Mouse (Mus musculus) right cerebral cortex, adult 18-20 months (tissue): Measurements from ENCODE around the gene Mroh2a.
"Not testable (repeated sequence)": the region's sequence is repeated elsewhere in the genome, so short reads cannot be mapped to it uniquely, and the experiment has no call there.

Experiments used
- DNase-seq: peaks from one replicate; pipeline ENCODE4 v3.0.0; 2022; ENCODE audit warnings: mixed read lengths

Mroh2a gene

DNA sequence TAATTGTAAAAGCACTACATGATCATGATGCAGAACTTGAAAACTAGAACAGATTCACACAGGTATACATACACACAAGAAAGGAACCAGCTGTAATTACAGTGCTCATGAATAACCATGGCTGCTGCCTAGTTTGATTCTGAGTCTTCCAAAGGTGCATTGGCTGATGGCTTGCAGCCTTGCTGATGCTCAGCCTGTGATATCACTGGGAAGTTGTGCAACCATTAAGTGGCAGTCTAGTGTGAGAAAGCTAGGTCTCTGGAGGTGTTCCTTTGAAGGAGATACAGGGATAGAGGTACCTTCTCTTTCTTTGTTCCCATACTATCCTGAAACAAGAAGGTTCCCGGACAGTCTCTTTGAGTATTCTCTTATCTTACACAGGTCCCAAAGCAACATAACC lies 7.7 kb upstream of the Mroh2a start:
- no peak for DNase-seq

DNA sequence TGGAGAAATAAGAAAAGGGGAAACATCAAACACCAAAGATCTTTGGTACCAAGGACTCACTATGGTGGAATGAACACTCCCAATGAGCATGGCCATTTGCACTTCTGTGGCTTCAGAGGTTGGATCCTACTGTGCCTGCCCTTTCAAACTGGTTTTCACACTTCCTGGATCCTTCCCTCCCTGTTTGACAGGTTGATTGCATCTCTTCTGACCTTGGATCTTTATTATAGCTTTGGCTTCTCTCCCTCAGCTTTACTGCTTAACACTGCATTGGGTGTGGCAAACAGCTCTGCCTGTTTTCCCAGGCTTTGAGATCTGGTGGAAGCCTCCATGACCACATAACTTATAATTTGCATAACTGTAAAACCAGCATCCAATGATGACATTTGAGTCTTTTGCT lies 6.5 kb upstream of the Mroh2a start:
- DNase-seq: no peak

DNA sequence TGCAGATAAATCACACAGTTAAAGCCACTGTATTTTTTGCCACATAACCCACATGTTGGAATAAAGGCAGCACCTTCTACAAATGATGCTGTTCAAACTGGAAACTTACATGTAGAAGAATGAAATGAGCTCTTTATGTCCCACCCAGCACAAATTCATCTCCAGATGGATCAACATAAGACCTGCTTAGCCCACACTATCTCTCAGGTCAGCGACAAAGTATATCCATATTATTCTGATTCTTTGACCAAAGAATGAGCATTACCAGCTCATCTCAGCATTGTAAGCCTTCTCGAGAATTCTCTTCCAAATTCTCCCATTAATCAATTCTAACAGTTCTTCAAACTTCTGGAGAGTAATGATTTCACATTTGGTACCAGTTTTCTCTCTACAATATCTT lies 4.6 kb upstream of the Mroh2a start:
- no peak for DNase-seq

DNA sequence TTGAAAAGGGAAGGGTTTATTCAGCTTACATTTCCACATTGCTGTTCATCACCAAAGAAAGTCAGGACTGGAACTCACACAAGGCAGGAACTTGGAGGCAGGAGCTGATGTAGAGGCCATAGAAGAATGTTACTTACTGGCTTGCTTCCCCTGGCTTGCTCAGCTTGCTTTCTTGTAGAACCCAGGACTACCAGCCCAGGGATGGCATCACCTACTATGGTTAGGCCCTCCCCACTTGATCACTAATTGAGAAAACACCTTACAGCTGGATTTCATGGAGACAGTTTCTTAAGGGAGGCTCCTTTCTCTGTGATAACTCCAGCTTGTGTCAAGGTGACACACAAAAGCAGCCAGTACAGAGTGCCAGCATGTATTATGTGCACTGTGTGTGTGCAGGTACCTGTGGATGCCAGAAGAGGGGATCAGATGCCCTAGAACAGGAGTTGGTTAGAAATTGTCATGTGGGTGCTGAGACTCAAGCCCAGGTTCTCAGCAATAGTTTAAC lies 3.7 kb upstream of the Mroh2a start:
- not testable (repeated sequence) for DNase-seq

DNA sequence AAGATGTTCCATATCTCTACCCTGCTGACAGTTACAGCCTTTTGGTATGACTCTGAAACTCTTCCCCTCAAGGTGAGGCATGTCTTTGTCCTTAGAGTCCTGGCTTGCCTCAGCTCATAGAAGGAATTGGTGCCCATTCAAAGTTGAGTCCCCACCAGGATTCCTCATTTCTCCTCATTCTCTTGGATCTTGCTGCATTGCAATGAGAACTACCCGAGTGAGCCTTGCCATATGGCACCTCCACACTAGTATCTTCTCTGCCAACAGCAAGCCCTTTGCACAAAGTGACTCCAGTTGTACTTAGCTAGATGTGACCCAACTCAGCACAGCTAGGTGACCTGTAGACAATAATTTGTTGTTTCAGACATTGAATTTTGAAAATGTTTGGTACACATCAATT lies 3.2 kb upstream of the Mroh2a start:
- DNase-seq: no peak

DNA sequence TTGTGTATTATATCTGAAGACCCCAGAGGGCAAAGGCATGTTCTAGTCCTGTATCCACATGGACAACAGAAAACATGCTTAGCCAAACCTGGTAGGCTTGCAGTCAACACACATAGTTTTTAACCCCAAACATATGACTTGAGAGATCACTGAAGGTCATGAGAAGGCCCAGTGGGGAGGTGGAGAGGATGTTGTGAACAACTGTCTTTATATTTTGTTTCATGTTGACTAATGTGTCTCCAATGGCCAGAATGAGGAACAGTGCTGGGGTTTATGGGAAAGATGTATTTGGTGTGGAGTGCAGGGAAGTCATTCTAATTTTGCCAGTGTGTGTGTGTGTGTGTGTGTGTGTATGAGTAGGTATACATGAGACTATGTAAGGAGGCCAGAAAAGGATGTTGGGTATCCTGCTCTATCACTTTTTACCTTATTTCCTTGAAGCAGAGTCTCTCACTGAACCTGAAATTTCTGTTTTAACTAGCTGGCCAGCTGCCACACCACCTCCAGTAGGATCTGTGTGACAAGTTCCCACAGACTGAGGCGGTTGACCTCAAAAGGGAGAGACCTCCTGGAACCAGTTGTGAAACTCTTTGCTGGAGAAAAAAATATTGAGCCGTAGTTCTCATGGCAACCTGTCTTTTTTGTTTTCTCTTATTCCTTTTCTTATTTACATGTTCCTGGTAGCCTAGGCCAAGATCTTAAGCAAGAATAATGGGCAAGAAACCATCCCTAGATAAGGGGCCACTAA lies 2.6 kb upstream of the Mroh2a start:
- no peak for DNase-seq

DNA sequence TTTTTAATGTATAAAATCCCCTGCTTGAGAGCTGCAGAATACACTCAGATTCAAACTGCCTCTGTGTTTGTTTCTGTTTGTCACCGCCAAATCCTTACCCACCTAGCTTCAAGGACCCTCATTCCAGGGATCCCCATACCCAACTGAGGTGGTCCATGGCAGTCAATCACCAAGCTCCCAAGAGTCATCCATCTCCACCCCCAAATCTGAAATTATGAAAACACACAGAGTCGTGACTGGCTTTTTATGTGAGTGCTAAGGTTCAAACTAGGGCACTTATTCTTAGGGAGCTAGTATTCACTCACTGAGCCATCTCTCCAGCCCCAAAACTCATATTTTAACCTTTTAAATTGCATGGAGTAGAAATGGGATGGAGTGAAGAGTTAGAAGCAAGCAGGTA lies 1.5 kb upstream of the Mroh2a start:
- DNase-seq: not testable (repeated sequence)

DNA sequence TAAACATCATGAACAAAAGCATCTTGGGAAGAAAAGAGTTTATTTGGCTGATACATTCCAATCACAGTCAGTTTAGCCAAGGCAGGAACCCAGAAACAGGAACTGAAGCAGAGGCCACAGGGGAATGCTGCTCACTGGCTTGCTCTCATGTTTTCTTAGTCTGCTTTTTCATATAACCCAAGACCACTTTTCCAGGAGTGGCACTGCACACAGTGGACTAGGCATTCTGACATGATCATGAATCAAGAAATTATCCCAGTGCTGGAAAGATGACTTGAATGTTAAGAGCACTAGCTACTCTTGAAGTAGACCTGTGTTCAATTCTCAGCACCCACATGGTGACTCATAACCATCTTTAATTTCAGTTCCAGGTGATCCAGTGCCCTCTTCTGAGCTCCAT lies 1.0 kb upstream of the Mroh2a start:
- DNase-seq: no peak

DNA sequence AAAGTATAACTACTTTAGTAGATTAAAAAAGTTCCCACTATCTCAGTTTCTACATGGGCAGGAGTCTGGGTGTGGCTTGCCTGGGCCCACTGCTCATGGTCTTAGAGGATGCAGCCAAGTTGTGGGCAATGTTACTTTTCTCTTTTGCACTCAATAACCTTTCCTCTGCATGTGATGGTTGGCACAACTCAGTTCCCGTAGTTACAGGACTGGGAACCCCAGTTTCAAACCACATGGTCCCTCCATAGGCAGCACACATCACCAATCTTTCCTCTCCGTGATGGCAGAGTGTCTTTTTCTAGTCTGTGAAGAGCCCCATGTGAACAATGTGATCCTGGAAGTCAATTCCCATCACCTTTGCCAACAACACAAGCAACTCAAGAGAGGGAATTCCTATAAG lies 696 bp downstream of the Mroh2a start:
- DNase-seq: no peak

DNA sequence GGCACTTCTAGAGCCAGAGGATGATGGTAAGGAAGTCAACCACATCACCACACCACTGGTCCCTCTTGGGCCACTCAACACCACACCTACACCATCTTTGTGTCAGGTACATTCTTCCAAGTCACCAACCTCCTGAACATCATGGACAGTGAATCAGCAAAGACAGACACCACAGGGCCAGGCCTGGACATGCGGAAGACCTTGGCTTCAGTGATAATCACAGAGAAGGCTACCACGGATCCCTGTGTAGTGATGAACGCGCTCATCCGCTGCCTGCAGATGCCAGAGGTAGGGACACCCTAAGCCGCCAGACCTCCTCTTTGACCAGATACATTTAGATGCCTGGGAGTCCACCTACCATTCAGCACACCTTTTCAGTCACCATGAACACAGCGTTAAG lies 1.3 kb downstream of the Mroh2a start:
- no peak for DNase-seq

DNA sequence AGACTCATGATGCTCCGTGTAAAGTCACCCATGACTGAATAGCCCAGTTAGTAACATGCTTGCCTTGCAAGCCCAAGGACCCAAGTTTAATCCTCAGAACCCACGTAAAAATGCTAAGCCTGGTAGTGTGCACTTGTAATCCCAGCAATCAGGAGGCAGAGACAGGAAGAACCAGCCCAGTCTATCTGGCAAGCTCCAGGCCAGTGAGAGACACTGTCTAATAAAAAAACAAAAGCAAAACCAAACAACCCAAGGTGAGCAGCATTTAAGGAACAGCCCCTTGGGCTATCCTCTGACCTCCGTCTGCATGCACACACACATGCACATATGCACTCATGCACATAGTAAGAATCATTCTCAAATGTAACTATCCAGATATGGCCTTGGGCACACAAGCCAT lies 2.8 kb downstream of the Mroh2a start:
- no peak for DNase-seq

DNA sequence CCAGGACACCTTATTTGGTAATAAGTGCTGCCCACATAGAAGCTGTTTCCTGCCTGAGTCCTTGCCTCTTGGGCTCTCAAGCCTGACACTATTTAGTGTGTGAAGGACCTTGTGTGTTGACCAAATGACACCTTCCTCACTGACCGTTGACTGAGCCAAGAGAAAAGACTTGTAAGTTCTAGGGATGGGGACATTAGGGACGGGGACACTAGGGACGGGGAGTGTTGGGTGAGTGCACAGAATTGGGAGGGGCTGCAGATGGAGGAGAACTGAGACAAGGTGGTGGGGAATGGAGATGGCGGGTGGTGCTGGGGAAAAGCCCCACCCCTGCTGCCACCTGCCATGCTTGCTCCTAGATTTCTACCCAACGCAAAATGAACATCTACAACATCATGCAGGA lies 3.2 kb downstream of the Mroh2a start:
- no peak for DNase-seq

DNA sequence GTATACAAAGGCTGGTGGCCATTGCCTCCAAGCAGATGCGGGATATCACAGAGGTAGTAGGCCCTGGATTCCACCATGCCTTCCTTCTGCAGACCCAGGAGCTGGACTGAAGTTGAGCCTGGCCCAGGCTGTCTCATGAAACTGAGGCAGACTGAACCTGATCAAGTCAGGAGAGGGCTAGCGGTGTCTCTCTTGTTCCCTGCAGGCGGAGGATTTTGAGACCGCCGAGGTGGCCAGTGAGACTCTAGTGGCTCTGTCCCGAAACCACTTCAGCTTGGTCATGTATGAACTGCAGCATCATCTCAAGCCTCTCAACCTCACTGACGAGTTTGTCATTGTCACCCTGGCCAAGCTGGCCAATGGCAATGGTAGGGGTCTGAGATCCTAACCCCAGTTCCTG lies 3.6 kb downstream of the Mroh2a start:
- no peak for DNase-seq

DNA sequence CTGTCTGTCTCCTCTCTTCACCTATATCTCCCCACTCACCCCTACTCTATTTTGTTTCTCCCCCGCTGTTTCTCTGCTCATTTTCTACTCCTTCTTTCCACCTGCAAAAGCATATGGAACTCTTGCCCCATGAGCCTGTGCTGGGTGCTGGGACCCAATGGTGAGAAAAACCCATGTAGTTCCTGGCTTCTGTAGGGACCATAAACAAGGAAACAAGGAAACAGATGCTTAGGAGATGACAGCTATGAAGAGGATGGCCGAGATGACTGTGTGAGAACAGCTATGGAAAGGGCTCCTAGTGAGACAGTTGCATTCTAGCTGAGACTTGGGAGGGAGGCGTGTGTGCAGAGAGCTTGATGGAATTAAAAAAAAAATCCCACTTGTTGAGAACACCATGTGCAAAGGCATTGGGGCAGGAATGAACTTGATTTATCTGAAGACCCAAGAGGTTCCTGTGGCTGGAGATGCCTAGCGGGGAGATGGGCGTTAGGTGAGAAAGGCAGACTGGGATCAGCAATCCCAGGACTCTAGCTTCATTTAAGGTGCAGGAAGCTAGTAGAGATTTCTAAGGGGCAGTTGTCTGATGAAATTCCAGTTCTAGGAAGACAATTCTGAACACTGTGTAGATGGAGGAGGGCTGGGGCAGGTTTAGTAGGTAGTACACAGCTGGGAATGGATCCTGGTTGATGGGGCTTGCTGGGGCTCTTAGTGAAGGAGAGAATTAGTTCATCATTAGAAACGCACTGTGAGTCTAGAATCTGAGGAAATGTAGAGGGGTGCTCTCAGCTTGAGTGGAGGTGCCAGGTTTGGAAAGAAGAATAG lies 4.4 kb downstream of the Mroh2a start:
- no peak for DNase-seq

DNA sequence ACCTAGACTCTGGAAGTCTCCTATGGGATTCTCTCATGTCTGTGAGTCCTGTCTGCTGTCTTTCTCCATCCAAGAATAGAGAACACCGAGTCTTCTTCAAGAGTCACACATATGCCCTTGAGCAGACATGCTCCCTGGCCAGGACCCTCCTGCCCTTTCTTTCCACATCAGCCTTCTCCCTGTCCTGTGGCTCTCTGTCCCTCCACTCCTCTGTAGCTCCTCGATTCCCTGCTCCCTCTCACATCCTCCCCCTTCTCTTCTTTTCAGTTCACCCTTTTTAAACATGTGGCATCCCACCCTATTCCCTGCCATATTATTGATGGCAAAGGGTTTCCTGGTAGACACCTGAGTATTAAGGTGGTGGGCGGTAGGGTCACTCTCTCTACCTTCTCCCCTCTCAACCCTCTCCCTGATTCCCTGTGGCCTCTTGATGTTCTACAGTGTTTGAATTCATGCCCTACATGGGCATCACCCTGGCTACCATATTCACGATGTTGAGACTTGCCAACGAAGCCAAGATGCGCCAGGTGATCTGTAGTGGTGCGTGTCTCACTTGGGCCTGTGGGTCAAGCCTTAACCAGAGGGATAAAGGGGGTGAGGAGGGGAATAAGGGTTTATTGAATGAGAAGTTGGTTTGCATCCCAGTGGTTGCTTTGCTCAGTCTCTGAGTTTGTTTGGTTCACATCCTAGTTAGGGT lies 5.2 kb downstream of the Mroh2a start:
- DNase-seq: no peak

DNA sequence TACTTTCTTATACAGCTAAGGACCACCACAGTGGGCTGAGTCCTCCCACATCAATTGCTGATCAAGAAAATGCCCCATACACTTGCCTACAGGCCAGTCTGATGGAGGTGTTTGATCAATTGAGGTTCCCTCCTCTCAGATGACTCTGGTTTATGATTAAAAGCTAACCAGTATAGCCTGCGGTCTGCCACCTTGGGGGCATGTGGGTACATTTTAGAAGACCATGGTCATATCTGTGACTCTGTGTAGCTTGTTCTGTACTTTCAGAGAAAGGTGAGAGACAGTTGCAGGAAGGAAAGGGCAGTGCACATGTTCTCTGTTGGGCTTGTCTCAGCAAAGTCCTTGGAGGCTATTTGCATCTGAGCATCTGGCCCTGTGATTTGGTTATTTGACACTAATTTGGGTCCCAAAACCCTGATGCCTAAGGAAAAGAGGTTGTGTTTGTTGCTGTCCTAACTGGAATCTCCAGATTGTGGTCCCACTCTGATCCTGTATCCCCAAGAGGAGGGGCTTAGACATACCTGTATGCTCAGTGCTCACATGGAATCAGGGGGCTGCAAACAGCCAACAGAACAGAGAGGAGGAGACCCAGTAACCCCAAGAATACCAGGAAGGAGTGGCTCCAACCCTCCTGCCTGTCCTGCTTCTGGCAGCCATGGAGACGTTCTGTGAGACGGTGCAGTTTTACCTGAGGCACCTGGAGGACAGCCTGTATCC lies 6.0 kb downstream of the Mroh2a start:
- DNase-seq: no peak

DNA sequence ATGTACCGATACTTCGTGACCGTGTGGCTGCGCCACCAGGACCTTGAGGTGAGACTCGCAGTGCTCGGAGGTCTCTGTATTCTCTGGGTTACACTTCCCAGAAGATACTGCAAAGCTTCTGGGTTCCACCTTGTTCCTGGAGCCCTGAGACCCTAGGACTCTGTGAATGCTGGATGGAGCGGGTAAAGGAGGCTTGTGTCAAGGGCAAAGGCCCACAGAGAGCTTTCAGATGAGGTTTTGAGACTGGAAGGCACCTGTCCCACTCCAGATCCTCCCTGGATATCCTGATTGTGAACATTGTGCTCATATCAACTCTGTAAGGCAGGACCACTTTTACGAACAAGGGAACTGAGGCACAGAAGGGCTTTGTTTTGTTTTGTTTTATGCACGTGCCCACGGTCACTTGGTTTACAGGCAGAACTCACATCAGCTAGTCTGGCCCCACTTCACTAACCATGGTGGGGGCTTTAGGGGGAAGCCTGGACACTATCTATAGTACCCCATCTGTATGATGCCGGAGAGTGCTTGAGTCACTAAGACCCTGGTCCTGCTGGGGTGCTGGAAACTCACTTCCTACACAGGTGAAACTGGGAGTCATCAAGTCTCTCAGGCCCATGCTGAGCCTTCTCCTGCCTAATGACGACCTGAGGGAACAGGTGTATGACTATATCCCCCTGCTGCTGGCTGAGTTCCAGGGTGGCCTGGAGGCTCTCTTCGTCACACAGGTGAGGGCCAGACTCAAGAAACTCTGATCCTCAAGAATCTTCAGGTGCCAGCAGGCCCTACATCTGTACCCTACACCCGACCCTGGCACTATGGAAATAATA lies 6.8 kb downstream of the Mroh2a start:
- DNase-seq: no peak

DNA sequence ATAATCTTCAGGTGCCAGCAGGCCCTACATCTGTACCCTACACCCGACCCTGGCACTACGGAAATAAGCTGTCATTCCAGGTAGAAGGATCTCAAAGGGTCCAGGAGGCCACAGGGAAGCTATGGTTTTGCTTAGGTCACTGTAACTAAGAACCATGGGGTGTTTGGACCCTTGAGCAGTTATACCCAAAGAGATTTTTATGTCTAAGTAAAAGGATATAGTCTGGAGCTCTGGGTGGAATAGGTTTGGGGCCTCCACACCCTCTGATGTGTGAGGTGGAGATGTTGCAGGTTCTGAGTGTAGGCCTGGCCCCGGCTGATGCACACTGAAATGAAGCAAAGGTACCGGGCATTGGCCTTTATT lies 7.4 kb downstream of the Mroh2a start:
- DNase-seq: no peak

DNA sequence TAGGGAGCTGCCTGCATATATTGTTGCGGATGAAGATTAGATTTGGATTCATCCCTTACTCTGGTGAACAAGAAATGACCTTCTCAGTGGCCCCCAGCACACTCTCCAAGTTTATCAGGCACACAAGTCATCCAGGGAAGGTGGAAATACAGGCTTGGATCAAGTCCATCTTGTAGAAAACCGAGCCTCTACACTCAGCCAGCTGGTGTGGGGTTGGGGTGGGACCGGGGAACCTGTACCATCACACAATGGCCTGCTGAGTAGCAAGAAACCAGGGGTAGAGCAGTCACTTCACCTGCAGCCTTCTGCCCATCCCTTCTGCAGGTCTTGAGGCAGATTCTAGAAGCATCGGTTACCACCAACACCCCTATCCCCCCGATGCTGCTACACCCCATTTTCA lies 7.9 kb downstream of the Mroh2a start:
- no peak for DNase-seq

DNA sequence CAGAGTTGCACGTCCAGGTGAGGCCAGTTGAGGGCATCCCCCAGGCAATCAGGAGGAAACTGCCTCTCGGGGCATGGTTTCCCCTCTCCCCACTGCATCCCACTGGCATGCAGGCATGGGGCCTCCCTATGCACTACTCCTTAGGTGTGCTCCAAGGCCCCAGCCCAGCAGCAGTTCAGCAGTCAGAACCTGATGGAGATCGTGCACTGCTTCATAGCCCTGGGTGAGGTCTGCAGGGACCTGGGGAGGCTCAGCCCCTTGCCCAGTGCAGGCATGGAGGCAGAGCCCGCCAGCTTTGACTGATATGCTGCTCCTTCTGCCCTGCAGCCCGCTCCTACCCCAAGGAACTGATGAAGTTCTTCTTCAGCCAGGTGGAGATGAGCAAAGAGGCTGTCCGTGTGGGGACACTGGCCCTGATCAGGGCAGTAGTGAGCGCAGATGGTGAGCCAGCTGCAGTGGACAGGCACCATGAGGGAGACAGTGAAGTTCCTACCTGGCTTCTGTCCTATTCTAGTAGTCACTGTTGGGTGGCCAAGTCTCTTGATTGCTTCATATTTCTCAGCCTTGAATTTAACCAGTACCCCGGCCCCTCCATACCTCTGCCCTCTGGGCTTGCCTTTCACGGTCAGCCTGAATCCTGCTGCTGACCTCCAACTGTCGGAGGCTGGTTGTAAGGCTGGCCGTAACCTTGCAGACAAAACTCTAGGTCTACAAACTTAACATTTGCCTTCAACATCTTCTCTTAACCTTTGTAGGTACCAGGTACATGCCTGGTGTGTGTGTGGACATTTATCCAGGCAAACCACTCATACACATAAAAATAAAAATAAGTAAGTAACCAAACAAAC lies 8.5 kb downstream of the Mroh2a start:
- DNase-seq: no peak

DNA sequence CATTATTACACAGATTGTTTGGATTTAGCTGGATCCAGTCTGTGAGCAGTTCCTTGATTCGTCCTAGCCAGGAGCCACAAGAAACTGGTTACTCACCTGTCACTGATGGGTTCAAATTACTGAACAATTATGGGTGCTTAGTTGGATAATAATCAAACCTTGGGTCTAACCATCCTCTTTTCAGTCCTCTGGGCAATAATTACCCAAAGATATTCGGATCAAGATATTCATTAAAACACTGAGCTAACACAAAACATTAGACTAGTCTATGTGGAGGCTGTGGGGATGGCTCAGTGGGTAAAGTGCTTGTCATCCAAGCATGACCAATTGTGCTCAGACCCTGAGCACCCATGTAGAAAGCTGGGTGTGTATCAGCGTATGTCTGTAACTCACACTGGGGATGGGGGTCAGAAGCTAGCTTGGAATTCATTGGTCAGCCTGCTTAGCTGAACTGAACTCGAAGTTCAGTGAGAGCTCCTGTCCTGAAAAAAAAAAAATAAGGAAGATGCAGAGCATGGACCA lies 9.2 kb downstream of the Mroh2a start:
- no peak for DNase-seq
